Mouse (Mus musculus) bone marrow, adult 2 months (tissue): ENCODE measurements around the gene Raver2.

Source experiments
- CTCF ChIP-seq: fragments of 200-500 bp; IDR thresholded peaks from 2 replicates; pipeline ENCODE4 v1.5.1; 2011; ENCODE audit warnings: low read length, control low read depth; ENCODE audit not compliant: control insufficient read depth, insufficient read depth
- POLR2A ChIP-seq: fragments of 200-500 bp; IDR thresholded peaks from 2 replicates; pipeline ENCODE4 v1.6.1; 2011; ENCODE audit warnings: low read depth, mild to moderate bottlenecking, control low read depth, low read length, borderline replicate concordance; ENCODE audit not compliant: control insufficient read depth

GRCm38 (mm10) chr4:101093292-101093691 is 24.5 kb downstream of the Raver2 start:
- TF ChIP-seq POLR2A (no peak), CTCF (no peak)
